Mouse (Mus musculus) layer of hippocampus, adult 2 months (tissue): ENCODE measurements around the gene Slc44a4. TPM values are rescaled to one million over a fixed set of nuclear protein-coding genes. Genes with fewer than 3 reads are reported as not detected.
"Not testable (repeated sequence)": the region's sequence is repeated elsewhere in the genome, so short reads cannot be mapped to it uniquely, and the experiment has no call there.

Experiments used
- DNase-seq, 2 experiments: peaks; one replicate each; pipeline ENCODE4 v3.0.0; 2022; ENCODE audit warnings: low spot score in 2 of 2
- H3K27ac ChIP-seq: fragments of 200-600 bp; 2 replicates; pipeline ENCODE4 v1.8.1; 2022
- H3K4me3 ChIP-seq: fragments of 200-600 bp; 2 replicates; pipeline ENCODE4 v1.8.1; 2022; ENCODE audit warnings: mild to moderate bottlenecking
- CTCF ChIP-seq: fragments of 200-600 bp; conservative IDR thresholded peaks from 2 replicates; pipeline ENCODE4 v1.8.1; 2022; ENCODE audit warnings: antibody characterized with exemption, mild to moderate bottlenecking, moderate library complexity
- total RNA-seq, 2 experiments: library from RNA; stranded (reverse); gene quantifications; 2 replicates each; pipeline ENCODE4 v1.2.3; 2021

Slc44a4 gene
- total RNA-seq, 2 experiments from 2014 or later = 0.29 TPM; not detected in 1

DNA sequence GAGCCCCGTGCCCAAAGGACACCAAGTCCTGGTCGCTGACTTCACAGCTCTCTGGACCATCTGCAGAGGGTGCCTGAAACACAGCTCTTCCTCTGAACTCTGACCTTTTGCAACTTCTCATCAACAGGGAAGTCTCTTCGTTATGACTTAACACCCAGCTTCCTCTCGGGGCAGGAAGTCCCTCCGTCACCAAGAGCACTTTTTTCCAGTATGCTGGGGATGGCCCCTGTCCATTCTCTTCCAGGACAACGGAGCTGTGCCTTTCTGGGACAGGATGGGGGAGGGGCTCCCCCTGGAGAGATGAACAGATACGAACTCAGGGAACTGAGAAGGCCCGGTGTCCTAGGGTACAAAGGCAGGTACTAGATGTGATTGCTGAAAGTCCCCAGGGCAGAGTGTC is 20.6 kb downstream of the Slc44a4 start:
- Histone ChIP-seq H3K4me3 (no peak overlapping the region), H3K27ac (no peak overlapping the region)
- no peak for TF ChIP-seq CTCF
- DNase-seq = no peak

DNA sequence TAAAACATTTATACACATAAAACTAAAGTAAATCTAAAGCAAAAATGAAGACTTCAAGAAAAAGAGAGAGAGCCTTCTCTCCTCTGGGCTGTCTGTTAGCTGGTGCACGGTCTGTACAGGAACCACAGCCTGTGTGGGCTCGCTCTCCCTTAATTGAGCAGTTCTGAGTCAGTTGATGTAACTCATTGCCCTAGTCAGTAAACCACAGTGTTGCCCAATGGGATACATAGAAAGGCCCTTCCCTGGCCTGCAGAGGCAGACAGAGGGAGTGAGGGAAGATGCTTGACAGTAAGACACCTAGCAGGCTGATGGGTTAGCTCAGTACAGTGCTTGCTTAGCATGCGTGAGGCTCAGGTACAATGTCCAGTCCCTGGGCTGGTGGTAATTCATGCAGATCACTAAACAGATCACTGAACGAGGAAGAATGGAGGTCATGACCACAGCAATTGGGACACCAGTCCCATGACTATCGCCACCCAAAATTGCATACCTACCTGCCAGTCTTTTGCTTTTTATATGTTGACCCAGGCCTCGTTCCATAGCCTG is 23.8 kb downstream of the Slc44a4 start:
- no peak for DNase-seq
- H3K27ac ChIP-seq = no peak overlapping the region
- no peak for TF ChIP-seq CTCF

DNA sequence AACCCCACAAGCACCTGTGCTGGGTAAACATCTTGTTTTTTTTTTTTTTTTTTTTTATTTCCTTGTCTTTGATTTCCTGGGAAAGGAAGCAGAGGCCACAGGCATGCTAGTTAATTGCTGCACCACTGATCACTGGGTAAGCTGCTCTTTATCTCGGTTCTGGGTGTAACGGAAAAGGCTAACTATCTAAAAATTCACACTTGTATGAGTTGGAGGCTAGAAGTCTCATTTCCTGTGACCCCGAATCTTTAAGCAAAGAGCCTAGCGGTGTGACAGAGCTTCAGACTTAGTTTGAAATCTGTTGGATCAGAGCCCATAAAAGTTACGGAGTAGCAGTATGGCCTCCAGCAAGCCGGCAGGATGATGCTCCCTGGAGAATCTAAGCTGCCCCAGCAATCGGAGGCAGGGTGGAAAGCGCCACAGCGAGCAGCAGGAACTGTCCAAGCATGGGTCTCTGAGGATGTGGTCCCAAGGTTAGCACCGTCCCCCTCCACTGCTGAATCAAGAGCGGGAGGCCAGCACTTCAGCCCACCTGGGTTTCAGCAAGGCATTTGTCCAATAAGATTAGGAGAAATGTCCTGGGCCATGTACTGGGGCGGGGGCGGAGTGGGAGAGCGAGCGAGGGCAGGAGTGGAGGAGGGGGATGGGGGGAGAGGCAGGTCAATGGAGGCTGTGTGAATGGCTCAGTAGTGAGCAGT is 27.2 kb downstream of the Slc44a4 start:
- no peak for DNase-seq
- no peak overlapping the region for H3K27ac ChIP-seq
- TF ChIP-seq CTCF = no peak
- peak overlapping the region; percentile 35 for H3K4me3 ChIP-seq

More for the DNA sequence above, 23.8 kb downstream of the Slc44a4 start:
- no peak overlapping the region for H3K4me3 ChIP-seq

DNA sequence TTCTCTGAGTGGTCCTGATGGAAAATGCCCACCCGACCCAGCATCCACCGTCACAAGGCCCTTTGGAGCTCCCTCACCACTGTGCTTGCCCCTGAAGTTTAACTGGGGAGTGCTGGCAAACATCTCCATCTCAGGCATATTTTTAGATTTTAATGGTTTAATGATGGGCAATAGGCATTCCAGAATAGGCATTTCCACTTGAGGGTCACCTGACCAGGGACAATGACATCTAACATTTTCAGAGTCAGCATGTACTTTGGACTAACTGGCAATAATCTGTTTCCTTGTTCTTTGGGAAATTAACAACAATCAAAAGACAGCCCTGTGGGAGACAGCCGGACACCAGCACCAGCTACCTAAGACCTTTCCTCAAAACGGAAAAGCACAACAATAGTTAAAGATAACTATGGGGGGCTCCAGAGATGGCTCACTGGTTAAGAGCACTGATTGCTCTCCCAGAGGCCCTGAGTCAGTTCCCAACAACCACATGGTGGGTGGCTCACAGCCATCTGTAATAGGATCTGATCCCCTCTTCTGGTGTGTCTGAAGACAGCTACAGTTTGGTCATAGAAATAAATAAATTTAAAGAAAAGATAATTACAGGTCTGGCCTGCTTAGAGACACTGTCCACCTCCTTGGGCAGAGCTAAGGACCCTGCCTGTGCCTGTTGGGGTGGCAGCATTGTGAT is 29.0 kb downstream of the Slc44a4 start:
- no peak overlapping the region; the same call in 1 of the 2 replicates for H3K27ac ChIP-seq
- H3K4me3 ChIP-seq = no peak overlapping the region
- DNase-seq = no peak
- TF ChIP-seq CTCF = no peak

DNA sequence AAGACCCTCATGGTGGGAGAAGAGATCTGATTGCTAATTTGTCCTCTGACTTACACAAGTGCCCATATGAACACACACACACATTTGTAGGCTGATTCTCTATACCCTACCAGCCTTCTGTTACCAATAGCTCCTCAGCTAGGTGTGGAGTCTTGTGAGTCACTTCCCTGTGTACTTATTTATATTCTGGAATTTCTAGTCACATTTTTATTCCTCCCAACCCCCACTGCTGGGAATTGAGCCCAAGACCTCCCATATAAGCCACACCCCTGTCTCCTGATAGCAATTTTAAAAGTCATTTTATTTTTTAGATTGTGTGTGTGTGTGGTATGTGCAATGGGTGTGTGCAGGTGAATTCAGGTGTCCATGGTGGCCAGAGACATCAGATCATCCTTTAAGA is 30.1 kb downstream of the Slc44a4 start:
- DNase-seq = no peak
- TF ChIP-seq CTCF = no peak
- no peak overlapping the region for H3K4me3 ChIP-seq
- H3K27ac ChIP-seq = no peak overlapping the region

DNA sequence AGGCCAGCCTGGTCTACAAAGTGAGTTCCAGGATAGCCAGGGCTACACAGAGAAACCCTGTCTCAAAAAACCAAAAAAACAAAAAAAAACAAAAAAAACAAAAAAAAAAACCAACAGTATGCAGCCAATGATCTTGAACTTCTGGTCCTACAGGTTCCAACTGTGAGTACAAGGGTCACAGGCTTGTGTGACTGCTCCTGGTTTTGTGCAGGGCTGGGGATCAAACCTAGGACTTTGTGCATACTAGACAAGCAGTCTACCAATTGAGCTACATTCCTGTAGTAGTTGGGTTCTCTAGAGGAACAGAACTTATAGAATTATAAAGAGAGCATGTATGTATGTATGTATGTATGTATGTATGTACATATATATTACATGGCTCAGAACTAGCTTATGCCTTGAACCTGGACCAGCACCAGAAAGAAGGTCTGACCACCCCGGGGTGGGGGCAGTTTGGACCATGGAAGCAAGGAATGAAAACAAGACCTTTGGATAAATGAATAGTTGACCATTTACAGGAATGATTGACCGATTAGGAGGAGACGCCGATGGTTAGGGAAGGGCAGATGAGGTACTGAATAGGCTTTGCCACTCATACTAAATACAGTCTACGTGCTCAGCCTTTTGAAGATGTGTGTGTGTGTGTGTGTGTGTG is 32.3 kb downstream of the Slc44a4 start:
- DNase-seq = no peak

DNA sequence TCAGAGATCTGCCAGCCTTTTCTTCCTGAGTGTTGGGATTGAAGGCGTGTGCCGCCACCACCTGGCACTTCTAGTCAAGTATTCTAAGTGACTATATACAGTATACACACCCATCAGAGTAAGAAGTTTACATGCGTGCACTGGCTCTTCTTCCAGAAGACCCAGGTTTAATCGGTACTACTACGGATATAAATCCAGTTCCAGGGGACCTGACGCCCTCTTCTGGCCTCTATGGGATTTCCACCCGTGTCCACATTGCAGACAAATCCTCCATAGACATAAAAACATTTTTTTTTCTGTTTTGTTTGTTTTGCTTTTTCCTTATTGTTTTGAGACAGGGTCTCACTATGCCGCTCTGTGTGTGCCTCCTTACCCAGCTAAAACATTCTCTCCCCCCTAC is 33.3 kb downstream of the Slc44a4 start:
- no peak for DNase-seq
- H3K27ac ChIP-seq = no peak overlapping the region
- TF ChIP-seq CTCF = peak; percentile 71
- H3K4me3 ChIP-seq = no peak overlapping the region

More for the DNA sequence above, 32.3 kb downstream of the Slc44a4 start:
- H3K27ac ChIP-seq = no peak overlapping the region
- H3K4me3 ChIP-seq = no peak overlapping the region
- TF ChIP-seq CTCF = no peak

DNA sequence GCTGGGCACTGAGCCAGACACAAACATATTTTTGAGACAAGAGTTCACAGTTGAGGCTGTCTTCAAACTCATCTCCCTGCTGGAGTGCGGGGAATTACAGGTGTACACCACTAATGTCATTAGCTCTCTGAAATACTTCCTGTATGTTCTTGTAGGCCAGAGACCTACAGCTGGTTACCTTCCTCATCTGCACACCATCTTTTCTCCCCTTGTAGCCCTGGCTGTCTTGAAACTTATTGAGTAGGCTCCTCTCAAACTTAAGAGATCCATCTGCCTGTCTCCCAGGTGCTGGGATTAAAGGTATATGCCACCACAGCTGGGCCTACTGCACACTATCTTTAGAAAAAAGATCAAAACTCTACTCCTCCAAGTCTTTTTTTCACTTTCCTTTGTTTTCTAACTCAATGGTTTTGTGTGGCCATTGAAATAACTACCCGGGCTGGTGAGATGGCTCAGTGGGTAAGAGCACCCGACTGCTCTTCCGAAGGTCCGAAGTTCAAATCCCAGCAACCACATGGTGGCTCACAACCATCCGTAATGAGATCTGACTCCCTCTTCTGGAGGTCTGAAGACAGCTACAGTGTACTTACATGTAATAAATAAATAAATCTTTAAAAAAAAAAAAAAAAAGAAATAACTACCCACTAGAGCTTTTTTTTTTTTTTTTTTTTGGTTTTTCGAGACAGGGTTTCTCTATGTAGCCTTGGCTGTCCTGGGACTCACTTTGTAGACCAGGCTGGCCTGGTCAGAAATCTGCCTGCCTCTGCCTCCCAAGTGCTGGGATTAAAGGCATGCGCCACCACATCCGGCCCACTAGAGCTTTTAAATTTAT is 34.7 kb downstream of the Slc44a4 start:
- H3K27ac ChIP-seq, DNase-seq, H3K4me3 ChIP-seq: not testable (repeated sequence)

DNA sequence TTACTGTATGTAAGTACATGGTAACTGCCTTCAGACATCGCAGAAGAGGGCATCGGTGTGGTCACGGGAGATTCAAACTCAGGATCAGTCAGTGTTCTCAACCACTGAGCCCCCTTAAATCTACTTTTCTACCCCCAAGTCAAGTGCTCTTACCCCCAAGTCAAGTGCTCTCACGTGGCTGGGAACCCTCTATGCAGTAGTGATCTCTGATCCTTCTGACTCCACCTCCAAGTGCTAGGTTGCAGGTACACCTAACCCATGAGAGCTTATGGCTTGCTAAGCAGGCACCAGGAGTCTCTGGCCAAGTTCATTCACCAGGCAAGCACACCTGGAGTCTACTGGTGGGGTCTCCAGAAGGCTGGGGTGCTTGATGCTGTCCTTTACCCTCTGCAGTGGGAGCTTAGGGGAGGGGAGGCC is 35.3 kb downstream of the Slc44a4 start:
- TF ChIP-seq CTCF = no peak
- no peak overlapping the region for H3K27ac ChIP-seq
- H3K4me3 ChIP-seq = no peak overlapping the region
- DNase-seq = no peak

DNA sequence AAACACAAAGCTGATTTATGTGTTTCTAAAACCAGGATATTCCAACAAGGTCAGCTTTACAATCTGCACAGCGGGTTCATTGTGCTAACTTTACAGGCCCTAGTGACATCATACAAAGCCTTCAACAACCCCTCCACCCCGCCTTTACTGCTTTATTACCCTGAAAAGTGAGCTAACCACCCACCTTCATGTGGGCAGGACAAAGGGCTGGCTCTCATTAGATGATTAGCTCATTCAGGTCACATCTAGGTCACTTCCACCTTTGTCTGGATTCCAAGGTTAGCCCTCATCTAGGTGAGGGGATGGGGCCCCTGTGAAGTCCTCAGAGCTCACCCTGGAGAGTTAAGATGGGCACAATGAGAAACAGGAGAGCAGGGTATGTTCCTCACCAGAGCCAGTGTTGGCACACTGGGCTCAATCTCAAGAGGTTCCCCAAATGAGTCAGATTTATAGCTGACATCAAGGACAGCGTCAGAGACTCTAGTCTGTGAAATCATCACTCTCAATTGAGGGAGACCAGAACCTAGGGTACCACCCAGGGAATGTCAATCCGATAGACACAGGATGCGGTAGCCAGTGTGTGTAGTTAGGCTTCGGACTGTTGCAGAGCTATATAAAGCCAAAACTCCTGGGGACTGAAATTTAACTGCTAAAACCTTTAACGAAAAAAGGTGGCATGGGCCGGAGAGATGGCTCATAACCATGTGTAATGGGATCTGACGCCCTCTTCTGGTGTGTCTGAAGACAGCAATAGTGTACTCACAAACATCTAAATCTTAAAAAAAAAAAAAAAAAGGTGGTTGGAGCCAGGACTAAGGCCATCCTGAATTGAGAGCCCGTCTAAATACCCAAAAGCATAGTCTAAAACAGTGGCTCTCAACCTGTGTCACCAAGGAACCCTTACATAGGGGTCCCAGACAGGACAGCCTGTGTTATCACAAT is 36.5 kb downstream of the Slc44a4 start:
- DNase-seq = no peak
- peak; percentile 68 for TF ChIP-seq CTCF
- H3K4me3 ChIP-seq = peak overlapping the region; percentile 83
- peak overlapping the region; percentile 95 for H3K27ac ChIP-seq

DNA sequence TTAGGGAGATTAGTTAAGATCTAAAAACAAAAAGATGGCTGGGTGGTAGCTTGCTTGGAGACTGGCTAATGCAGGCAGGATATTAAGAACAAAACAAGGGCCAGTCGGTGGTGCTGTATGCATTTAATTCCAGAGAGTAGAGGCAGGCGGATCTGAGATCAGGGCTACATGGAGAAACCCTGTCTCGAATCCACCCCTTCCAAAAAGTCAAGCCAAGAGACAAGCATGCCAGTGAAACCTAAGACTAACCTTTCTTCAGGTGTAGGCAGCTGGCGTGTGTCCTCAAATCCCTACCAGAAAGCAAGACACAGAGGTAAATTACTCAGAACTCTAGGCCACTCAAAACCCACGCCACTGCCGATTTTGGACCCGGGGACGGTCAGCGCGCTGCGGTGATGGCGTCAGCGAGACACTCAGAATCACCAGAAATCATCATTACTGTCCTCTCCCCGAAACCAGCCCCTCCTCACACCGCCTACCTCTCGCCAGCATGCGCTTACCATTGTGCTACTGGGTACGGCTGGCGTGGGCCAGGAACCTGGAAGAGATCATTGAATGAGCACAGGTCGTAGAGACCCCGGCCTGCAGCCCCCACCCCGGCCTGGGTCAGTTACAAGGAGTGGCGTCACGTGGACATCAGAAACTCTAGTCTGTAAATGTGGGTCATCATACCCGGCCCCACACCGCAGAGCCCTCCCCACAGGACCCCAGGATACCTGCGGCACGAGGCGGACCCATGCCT is 37.5 kb downstream of the Slc44a4 start:
- peak in 1 of 2 experiments; percentile 30 for DNase-seq
- Histone ChIP-seq H3K4me3 (peak overlapping the region; percentile 83), H3K27ac (peak overlapping the region; percentile 95)
- no peak for TF ChIP-seq CTCF
